Mouse (Mus musculus): ENCODE data around the gene Tomm6. TPM values are rescaled to one million over a fixed set of nuclear protein-coding genes. Genes with fewer than 3 reads are reported as not detected.

Gene Tomm6
- polyA plus RNA-seq, 1 experiment: 178 TPM

GRCm38 (mm10) chr17:47715037-47715436 is 26.9 kb upstream of the Tomm6 start:
- H3K27ac ChIP-seq (ENCODE audit: control insufficient read depth, insufficient read depth, low read depth, low read length, poor library complexity): no peak overlapping the region
- no peak for TF ChIP-seq CTCF (IDR thresholded peaks at IDR 0.05; ENCODE audit: control insufficient read depth, insufficient read depth, low read length)
- no peak for TF ChIP-seq POLR2A (IDR thresholded peaks at IDR 0.05; ENCODE audit: borderline replicate concordance, control insufficient read depth, low read depth, low read length)
- no peak overlapping the region for H3K4me3 ChIP-seq (replicated peaks; ENCODE audit: control insufficient read depth, low read depth, low read length)
- 10% methylated on average over 3 of the region's 3 CpGs for WGBS
- H3K4me1 ChIP-seq (ENCODE audit: control insufficient read depth, insufficient read depth, low read length): no peaks in the 10 kb centered on the region

- TF ChIP-seq CTCF (IDR thresholded peaks at IDR 0.05; ENCODE audit: control insufficient read depth, insufficient read depth, low read length): no peak
- TF ChIP-seq POLR2A (IDR thresholded peaks at IDR 0.05; ENCODE audit: borderline replicate concordance, control insufficient read depth, low read depth, low read length): no peak
- no peak overlapping the region for H3K27ac ChIP-seq (ENCODE audit: control insufficient read depth, insufficient read depth, low read depth, low read length, poor library complexity)
- H3K4me1 ChIP-seq (ENCODE audit: control insufficient read depth, insufficient read depth, low read length): no peaks in the 10 kb centered on the region
- WGBS: 68% methylated on average over 12 of the region's 22 CpGs
- H3K4me3 ChIP-seq (replicated peaks; ENCODE audit: control insufficient read depth, low read depth, low read length): no peak overlapping the region
Observed at GRCm38 (mm10) chr17:47712889-47713571, 24.8 kb upstream of the Tomm6 start.

- H3K4me1 ChIP-seq (ENCODE audit: control insufficient read depth, insufficient read depth, low read length): no peaks in the 10 kb centered on the region
- 79% methylated on average over 6 of the region's 6 CpGs for whole genome bisulfite sequencing
- no peak overlapping the region for H3K4me3 ChIP-seq (replicated peaks; ENCODE audit: control insufficient read depth, low read depth, low read length)
- TF ChIP-seq CTCF (IDR thresholded peaks at IDR 0.05; ENCODE audit: control insufficient read depth, insufficient read depth, low read length) (no peak), POLR2A (IDR thresholded peaks at IDR 0.05; ENCODE audit: borderline replicate concordance, control insufficient read depth, low read depth, low read length) (no peak)
- H3K27ac ChIP-seq (ENCODE audit: control insufficient read depth, insufficient read depth, low read depth, low read length, poor library complexity): no peak overlapping the region
Observed at GRCm38 (mm10) chr17:47711883-47712282, 23.7 kb upstream of the Tomm6 start.

- WGBS: 47% methylated on average over 3 of the region's 3 CpGs
Observed at GRCm38 (mm10) chr17:47710036-47710435, 21.9 kb upstream of the Tomm6 start.

GRCm38 (mm10) chr17:47708972-47709371 is 20.8 kb upstream of the Tomm6 start:
- Histone ChIP-seq H3K4me3 (replicated peaks; ENCODE audit: control insufficient read depth, low read depth, low read length) (no peak overlapping the region), H3K4me1 (ENCODE audit: control insufficient read depth, insufficient read depth, low read length) (no peaks in the 10 kb centered on the region), H3K27ac (ENCODE audit: control insufficient read depth, insufficient read depth, low read depth, low read length, poor library complexity) (no peak overlapping the region)
- 80% methylated on average over 4 of the region's 4 CpGs for WGBS
- TF ChIP-seq POLR2A (IDR thresholded peaks at IDR 0.05; ENCODE audit: borderline replicate concordance, control insufficient read depth, low read depth, low read length) (no peak), CTCF (IDR thresholded peaks at IDR 0.05; ENCODE audit: control insufficient read depth, insufficient read depth, low read length) (no peak)

More at GRCm38 (mm10) chr17:47710036-47710435, 21.9 kb upstream of the Tomm6 start:
- TF ChIP-seq POLR2A (IDR thresholded peaks at IDR 0.05; ENCODE audit: borderline replicate concordance, control insufficient read depth, low read depth, low read length): no peak
- no peak for TF ChIP-seq CTCF (IDR thresholded peaks at IDR 0.05; ENCODE audit: control insufficient read depth, insufficient read depth, low read length)
- no peak overlapping the region for H3K4me3 ChIP-seq (replicated peaks; ENCODE audit: control insufficient read depth, low read depth, low read length)
- no peak overlapping the region for H3K27ac ChIP-seq (ENCODE audit: control insufficient read depth, insufficient read depth, low read depth, low read length, poor library complexity)
- H3K4me1 ChIP-seq (ENCODE audit: control insufficient read depth, insufficient read depth, low read length): no peaks in the 10 kb centered on the region

GRCm38 (mm10) chr17:47707961-47708360 is 19.8 kb upstream of the Tomm6 start:
- H3K4me1 ChIP-seq (ENCODE audit: control insufficient read depth, insufficient read depth, low read length): no peaks in the 10 kb centered on the region
- 79% methylated on average over 3 of the region's 3 CpGs for WGBS
- TF ChIP-seq POLR2A (IDR thresholded peaks at IDR 0.05; ENCODE audit: borderline replicate concordance, control insufficient read depth, low read depth, low read length) (no peak), CTCF (IDR thresholded peaks at IDR 0.05; ENCODE audit: control insufficient read depth, insufficient read depth, low read length) (no peak)
- no peak overlapping the region for H3K27ac ChIP-seq (ENCODE audit: control insufficient read depth, insufficient read depth, low read depth, low read length, poor library complexity)
- no peak overlapping the region for H3K4me3 ChIP-seq (replicated peaks; ENCODE audit: control insufficient read depth, low read depth, low read length)

- H3K27ac ChIP-seq (ENCODE audit: control insufficient read depth, insufficient read depth, low read depth, low read length, poor library complexity): no peak overlapping the region
- 81% methylated on average over 1 of the region's 1 CpGs for WGBS
- H3K4me1 ChIP-seq (ENCODE audit: control insufficient read depth, insufficient read depth, low read length): no peaks in the 10 kb centered on the region
- TF ChIP-seq POLR2A (IDR thresholded peaks at IDR 0.05; ENCODE audit: borderline replicate concordance, control insufficient read depth, low read depth, low read length) (no peak), CTCF (IDR thresholded peaks at IDR 0.05; ENCODE audit: control insufficient read depth, insufficient read depth, low read length) (no peak)
- no peak overlapping the region for H3K4me3 ChIP-seq (replicated peaks; ENCODE audit: control insufficient read depth, low read depth, low read length)
Observed at GRCm38 (mm10) chr17:47706196-47706595, 18.0 kb upstream of the Tomm6 start.

- 69% methylated on average over 4 of the region's 4 CpGs for WGBS
- TF ChIP-seq POLR2A (IDR thresholded peaks at IDR 0.05; ENCODE audit: borderline replicate concordance, control insufficient read depth, low read depth, low read length) (no peak), CTCF (IDR thresholded peaks at IDR 0.05; ENCODE audit: control insufficient read depth, insufficient read depth, low read length) (no peak)
- no peak overlapping the region for H3K27ac ChIP-seq (ENCODE audit: control insufficient read depth, insufficient read depth, low read depth, low read length, poor library complexity)
- H3K4me1 ChIP-seq (ENCODE audit: control insufficient read depth, insufficient read depth, low read length): no peaks in the 10 kb centered on the region
- H3K4me3 ChIP-seq (replicated peaks; ENCODE audit: control insufficient read depth, low read depth, low read length): no peak overlapping the region
Observed at GRCm38 (mm10) chr17:47704692-47705091, 16.5 kb upstream of the Tomm6 start.
